Mouse (Mus musculus) macrophage (primary cell): ENCODE results near the gene Umad1. TPM values are rescaled to one million over a fixed set of nuclear protein-coding genes. Genes with fewer than 3 reads are reported as not detected.

Experiments
- H3K27ac ChIP-seq: fragments of 350-480 bp; formaldehyde crosslinking; 2 replicates; pipeline ENCODE4 v1.9.0; 2021
- H3K36me3 ChIP-seq: fragments of 350-480 bp; formaldehyde crosslinking; 2 replicates; pipeline ENCODE4 v1.9.0; 2021; ENCODE audit errors: inconsistent target
- H3K4me3 ChIP-seq: fragments of 350-480 bp; formaldehyde crosslinking; 2 replicates; pipeline ENCODE4 v1.9.0; 2021; ENCODE audit errors: inconsistent target
- H3K79me2 ChIP-seq: fragments of 350-480 bp; formaldehyde crosslinking; 2 replicates; pipeline ENCODE4 v1.9.0; 2021; ENCODE audit errors: inconsistent target
- WGBS: methylation state at CpG from one replicate; pipeline ENCODE4 v1.1.7; 2026; ENCODE audit warnings: inconsistent platforms; ENCODE audit not compliant: missing documents; 5-methylcytosine and 5-hydroxymethylcytosine counted together
- polyA plus RNA-seq: library from polyadenylated mRNA; stranded (reverse); fragments of 250-400 nt; gene quantifications from 3 replicates; pipeline ENCODE4 v1.2.4, GENCODE M21; 2018; ENCODE audit warnings: inconsistent platforms

Umad1 gene
- polyA plus RNA-seq, 1 experiment from 2014 or later = 11.1 TPM

DNA sequence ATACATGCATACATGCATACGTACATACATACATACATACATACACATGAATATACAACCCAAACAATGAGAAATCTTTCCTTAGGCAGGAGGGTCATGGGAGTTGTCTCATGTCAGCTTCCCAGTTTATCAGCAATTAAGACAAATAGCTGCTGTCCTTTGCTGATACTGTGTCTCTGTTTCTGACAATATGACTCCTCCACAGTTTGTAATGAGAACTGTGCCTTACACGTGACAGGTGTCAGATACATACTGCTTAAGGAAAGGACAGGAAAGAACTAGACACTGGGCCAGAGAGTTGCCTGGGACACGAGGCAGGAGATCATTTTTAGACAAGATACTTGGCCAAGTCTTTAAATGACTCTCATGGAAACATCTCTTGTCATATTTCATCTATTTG lies 215.2 kb downstream of the Umad1 start:
- H3K4me3 ChIP-seq = no peak overlapping the region
- WGBS = 83% methylated on average over 3 of the region's 3 CpGs
- H3K36me3 ChIP-seq = no peaks in the 10 kb centered on the region
- no peaks in the 10 kb centered on the region for H3K79me2 ChIP-seq
- H3K27ac ChIP-seq = no peak overlapping the region

DNA sequence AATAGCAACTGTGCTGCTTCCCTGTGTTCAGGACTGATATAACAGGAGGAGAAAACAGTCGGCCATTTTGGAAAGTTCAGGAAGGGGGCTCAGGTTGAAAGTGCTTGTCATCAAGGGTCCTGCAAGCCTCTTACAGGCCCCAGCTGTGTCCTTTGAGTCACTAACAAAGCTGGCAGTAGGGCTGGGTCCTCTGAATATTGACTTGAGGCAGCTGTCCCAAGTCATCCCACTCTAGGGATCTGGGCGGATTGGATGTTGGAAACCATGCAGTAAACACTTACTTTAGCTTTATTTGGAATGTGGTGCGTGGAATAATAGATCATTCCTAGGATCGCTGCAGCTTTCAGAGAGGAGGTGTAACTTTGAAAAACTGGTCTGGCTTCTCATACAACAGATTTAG lies 215.7 kb downstream of the Umad1 start:
- no peaks in the 10 kb centered on the region for H3K36me3 ChIP-seq
- 94% methylated on average over 4 of the region's 4 CpGs for WGBS
- H3K27ac ChIP-seq = no peak overlapping the region
- no peaks in the 10 kb centered on the region for H3K79me2 ChIP-seq
- no peak overlapping the region for H3K4me3 ChIP-seq

GRCm38 (mm10) chr6:8479176-8479575 lies 220.1 kb downstream of the Umad1 start:
- no peak overlapping the region for H3K27ac ChIP-seq
- WGBS = 100% methylated on average over 1 of the region's 1 CpGs

DNA sequence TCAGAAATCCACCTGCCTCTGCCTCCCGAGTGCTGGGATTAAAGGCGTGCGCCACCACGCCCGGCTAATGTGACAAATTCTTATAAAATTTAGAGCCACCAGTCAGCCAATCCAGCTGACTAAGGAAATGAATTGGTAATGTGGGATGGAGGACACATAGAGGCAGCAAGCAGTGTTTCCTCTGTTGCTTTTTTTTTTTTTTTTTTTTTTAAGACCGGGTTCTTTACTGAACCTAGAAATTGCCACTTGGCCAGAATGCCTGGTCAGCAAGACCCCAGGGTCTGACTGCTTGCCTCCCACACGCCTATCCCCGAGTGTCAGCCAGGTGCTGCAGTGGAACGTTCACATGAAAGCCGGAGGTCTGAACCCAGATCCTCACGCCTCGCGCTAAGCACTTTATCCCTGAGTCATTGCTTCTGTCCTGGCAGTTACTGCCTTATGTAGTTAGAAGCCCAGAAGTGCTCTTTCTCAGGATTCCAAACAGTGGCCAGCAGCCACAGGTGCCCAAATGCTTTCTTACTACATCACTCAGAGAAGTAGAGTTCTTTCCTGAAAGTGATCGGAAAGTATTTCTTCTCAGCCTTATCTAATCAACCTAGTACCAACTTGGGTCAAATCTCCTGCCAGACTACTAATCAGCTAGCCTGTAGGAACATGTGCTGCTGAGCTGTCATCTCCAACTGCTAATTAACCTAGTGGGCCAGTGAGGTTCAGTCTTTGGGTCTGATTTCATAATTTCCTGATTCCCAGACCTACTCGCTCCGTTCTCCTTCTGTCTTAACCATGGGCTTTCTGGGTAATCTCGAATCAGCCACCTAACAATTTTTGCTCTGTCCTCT lies 225.6 kb downstream of the Umad1 start:
- WGBS = 83% methylated on average over 17 of the region's 17 CpGs
- H3K36me3 ChIP-seq = no peaks in the 10 kb centered on the region
- no peak overlapping the region for H3K27ac ChIP-seq
- no peaks in the 10 kb centered on the region for H3K79me2 ChIP-seq
- no peak overlapping the region for H3K4me3 ChIP-seq

More at GRCm38 (mm10) chr6:8479176-8479575, 220.1 kb downstream of the Umad1 start:
- no peaks in the 10 kb centered on the region for H3K79me2 ChIP-seq
- H3K36me3 ChIP-seq = no peaks in the 10 kb centered on the region
- H3K4me3 ChIP-seq = no peak overlapping the region

DNA sequence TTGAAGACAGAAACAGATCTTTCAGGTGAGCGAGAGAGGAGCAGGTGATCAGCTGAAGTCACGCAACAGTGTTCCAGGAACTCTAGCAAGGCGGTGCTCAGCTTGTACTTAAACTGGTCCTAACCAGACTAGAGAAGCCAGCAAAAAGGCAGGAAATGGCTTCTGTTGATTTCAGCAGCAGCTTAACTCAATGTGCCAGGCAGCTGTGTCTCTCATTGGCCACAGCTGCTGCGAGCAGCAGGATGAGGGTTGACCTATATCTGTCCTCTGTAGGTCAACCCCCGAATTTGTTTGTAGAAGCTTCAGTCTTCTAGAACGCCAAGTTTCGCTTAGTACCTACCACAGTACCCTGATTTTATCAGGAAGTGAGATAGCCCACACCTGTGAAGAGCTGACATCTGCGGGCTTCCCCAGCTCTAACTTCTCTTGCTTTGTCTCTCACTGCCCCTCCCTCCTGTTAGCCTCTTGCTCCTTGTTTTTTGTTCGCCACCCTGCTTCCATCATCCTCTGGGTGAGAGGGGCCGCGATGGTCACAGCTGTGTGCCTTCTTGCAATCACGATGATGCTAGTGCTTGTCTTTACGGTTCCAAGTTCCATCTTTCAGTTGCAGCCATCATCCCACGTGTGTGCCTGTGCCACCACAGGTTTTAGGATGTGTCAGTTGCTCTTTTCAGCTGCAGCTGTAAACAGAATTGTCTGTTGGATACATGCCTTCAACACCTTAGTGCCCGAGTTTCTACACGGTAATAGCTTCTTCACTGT lies 226.5 kb downstream of the Umad1 start:
- no peak overlapping the region for H3K27ac ChIP-seq
- H3K79me2 ChIP-seq = no peaks in the 10 kb centered on the region
- no peaks in the 10 kb centered on the region for H3K36me3 ChIP-seq
- H3K4me3 ChIP-seq = no peak overlapping the region
- WGBS = 80% methylated on average over 15 of the region's 16 CpGs

DNA sequence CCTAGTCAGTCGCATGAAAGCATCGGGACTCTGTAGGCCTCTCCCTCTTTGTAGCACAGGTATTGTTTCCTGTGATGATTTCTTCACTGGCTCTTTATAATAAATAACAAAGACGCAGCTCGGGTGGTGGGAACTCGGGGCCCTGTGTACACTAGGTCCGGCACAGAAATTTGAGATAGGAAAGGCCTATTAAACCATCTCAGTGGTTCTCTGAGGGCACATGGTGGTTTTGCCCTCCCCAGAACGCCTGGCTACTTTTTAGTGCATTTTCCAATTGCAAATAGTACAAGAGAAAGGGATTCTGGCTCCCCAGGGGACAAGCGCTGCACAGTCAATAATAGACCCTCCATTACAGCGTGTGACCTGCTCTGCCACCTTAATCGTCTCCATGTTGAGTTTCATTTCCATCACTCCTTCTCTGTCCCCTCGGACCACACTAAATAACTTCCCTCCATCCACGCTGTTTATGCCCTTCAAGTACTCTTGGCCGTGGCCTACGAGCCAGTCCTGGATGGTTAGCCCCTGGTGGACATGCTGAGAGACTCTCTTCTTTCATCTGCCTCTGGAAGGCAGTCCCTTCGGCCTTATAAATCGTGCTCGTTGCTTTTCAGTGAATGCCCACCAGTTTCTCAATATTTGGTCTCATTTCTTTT lies 227.4 kb downstream of the Umad1 start:
- Histone ChIP-seq H3K27ac (no peak overlapping the region), H3K36me3 (no peaks in the 10 kb centered on the region)
- 93% methylated on average over 17 of the region's 17 CpGs for WGBS

GRCm38 (mm10) chr6:8487044-8487853 lies 228.2 kb downstream of the Umad1 start:
- Histone ChIP-seq H3K27ac (no peak overlapping the region), H3K4me3 (no peak overlapping the region), H3K36me3 (no peaks in the 10 kb centered on the region), H3K79me2 (no peaks in the 10 kb centered on the region)
- whole genome bisulfite sequencing = 93% methylated on average over 20 of the region's 20 CpGs

More for the DNA sequence above, 227.4 kb downstream of the Umad1 start:
- Histone ChIP-seq H3K79me2 (no peaks in the 10 kb centered on the region), H3K4me3 (no peak overlapping the region)

GRCm38 (mm10) chr6:8488249-8488648 lies 229.2 kb downstream of the Umad1 start:
- Histone ChIP-seq H3K36me3 (no peaks in the 10 kb centered on the region), H3K79me2 (no peaks in the 10 kb centered on the region), H3K4me3 (no peak overlapping the region), H3K27ac (no peak overlapping the region)
- WGBS = 89% methylated on average over 5 of the region's 5 CpGs

DNA sequence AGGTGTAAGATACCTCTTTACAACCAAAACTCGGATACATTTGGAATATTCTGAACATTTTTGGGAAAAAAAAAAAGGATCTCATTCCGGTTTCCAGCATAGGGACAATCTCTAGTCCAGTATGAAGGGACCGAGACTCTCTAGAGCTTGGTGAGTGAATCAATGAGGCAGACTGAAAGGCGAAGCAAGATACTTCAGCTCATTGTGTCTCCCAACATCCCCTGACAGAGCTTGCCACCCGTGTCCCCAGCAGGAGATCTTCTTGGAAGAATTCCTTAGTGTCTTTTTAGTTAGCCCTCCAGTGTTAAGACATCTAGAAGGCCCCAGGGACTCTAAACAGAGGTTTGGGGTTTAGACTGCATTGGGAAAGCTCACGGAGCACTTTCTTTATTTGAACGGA lies 230.2 kb downstream of the Umad1 start:
- H3K27ac ChIP-seq = no peak overlapping the region
- 88% methylated on average over 7 of the region's 7 CpGs for WGBS
- H3K4me3 ChIP-seq = no peak overlapping the region
- no peaks in the 10 kb centered on the region for H3K79me2 ChIP-seq
- H3K36me3 ChIP-seq = no peaks in the 10 kb centered on the region

GRCm38 (mm10) chr6:8489938-8490585 lies 231.0 kb downstream of the Umad1 start:
- Histone ChIP-seq H3K79me2 (no peaks in the 10 kb centered on the region), H3K4me3 (no peak overlapping the region), H3K36me3 (no peaks in the 10 kb centered on the region), H3K27ac (no peak overlapping the region)
- 100% methylated on average over 1 of the region's 1 CpGs for WGBS

GRCm38 (mm10) chr6:8492248-8492647 lies 233.2 kb downstream of the Umad1 start:
- Histone ChIP-seq H3K27ac (no peak overlapping the region), H3K36me3 (no peaks in the 10 kb centered on the region), H3K79me2 (no peaks in the 10 kb centered on the region), H3K4me3 (no peak overlapping the region)
- WGBS = 89% methylated on average over 3 of the region's 3 CpGs

- Histone ChIP-seq H3K27ac (peak overlapping the region; percentile 41), H3K4me3 (no peak overlapping the region), H3K36me3 (no peaks in the 10 kb centered on the region), H3K79me2 (no peaks in the 10 kb centered on the region)
- 14% methylated on average over 5 of the region's 5 CpGs for WGBS
Observed at GRCm38 (mm10) chr6:8495109-8495826, 236.2 kb downstream of the Umad1 start.

GRCm38 (mm10) chr6:8495827-8496222 lies 236.7 kb downstream of the Umad1 start:
- 68% methylated on average over 4 of the region's 4 CpGs for WGBS
- Histone ChIP-seq H3K4me3 (no peak overlapping the region), H3K36me3 (no peaks in the 10 kb centered on the region), H3K27ac (peak overlapping the region; percentile 41), H3K79me2 (no peaks in the 10 kb centered on the region)
